Mouse (Mus musculus) ES-Bruce4 (cell line): ENCODE data around the gene Abo.

Experiments
- CTCF ChIP-seq: IDR thresholded peaks from one replicate; pipeline ENCODE4 v1.8.1; 2011; ENCODE audit warnings: low read depth, low read length
- POLR2A ChIP-seq: IDR thresholded peaks from one replicate; pipeline ENCODE4 v1.8.1; 2011; ENCODE audit warnings: low read length; ENCODE audit not compliant: insufficient read depth

DNA sequence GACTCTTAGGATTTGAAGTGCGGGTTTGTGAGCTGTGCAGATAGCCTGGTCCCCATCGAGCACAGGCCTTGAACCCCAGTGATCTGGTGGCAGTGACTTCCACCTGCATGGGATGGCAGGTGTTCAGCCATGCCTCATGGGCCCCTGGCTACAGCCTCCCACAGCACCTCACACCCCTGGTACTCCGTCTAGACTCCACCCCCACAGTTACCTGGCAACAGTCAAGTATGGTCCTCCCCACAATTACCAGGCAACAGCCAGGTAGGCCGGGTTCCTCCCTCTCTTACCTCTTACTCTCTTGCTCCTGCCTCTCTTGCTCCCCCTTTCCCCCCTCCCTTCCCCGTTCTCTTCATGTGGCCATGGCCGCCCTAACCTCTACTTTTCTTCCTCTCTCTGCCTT, 5.9 kb upstream of the Abo start:
- TF ChIP-seq POLR2A = no peak
- no peak for TF ChIP-seq CTCF
